Mouse (Mus musculus) stomach, embryonic 15.5 days (tissue): Measurements from ENCODE around the gene Sh3rf1. TPM values are rescaled to one million over a fixed set of nuclear protein-coding genes. Genes with fewer than 3 reads are reported as not detected.

ENCODE experiments used
- ATAC-seq: fragments of 200-750 bp; cut with Nextera tagmentation; 2 replicates; pipeline ENCODE4 v1.8.0; 2017; ENCODE audit warnings: low read depth, moderate number of reproducible peaks, moderate TSS enrichment; ENCODE audit not compliant: insufficient read depth, low FRiP score
- H3K27ac ChIP-seq: fragments of 300-500 bp; sonication (generic); 2 replicates; pipeline ENCODE4 v1.5.1; 2015; ENCODE audit warnings: mild to moderate bottlenecking, inconsistent platforms
- H3K27me3 ChIP-seq: fragments of 300-500 bp; sonication (generic); replicated peaks from 2 replicates; pipeline ENCODE4 v1.6.1; 2015; ENCODE audit warnings: inconsistent platforms
- H3K36me3 ChIP-seq: fragments of 300-500 bp; sonication (generic); 2 replicates; pipeline ENCODE4 v1.6.1; 2015; ENCODE audit warnings: inconsistent platforms
- H3K4me1 ChIP-seq: fragments of 300-500 bp; sonication (generic); 2 replicates; pipeline ENCODE4 v1.6.1; 2015; ENCODE audit warnings: inconsistent platforms
- H3K4me2 ChIP-seq: fragments of 300-500 bp; sonication (generic); 2 replicates; pipeline ENCODE4 v1.6.1; 2015; ENCODE audit warnings: mild to moderate bottlenecking, inconsistent platforms
- H3K4me3 ChIP-seq: fragments of 300-500 bp; sonication (generic); replicated peaks from 2 replicates; pipeline ENCODE4 v1.5.1; 2015; ENCODE audit warnings: inconsistent platforms
- H3K9ac ChIP-seq: fragments of 300-500 bp; sonication (generic); 2 replicates; pipeline ENCODE4 v1.6.1; 2015; ENCODE audit warnings: inconsistent platforms
- H3K9me3 ChIP-seq: fragments of 300-500 bp; sonication (generic); 2 replicates; pipeline ENCODE4 v1.6.1; 2016; ENCODE audit warnings: inconsistent platforms
- WGBS: fragments of 180-500 bp; shearing (Covaris S2); methylation state at CpG from one replicate; pipeline ENCODE4 v1.1.7; 2015; 5-methylcytosine and 5-hydroxymethylcytosine counted together
- polyA plus RNA-seq: library from polyadenylated mRNA; unstranded; fragments of >200 nt; fragmentation: Nextera tagmentation; extraction: Ambion mirVana; gene quantifications from 2 replicates; pipeline ENCODE4 v1.2.1, GENCODE M21; 2015

Gene Sh3rf1
- polyA plus RNA-seq, 1 experiment from 2014 or later, result 11.0 TPM

DNA sequence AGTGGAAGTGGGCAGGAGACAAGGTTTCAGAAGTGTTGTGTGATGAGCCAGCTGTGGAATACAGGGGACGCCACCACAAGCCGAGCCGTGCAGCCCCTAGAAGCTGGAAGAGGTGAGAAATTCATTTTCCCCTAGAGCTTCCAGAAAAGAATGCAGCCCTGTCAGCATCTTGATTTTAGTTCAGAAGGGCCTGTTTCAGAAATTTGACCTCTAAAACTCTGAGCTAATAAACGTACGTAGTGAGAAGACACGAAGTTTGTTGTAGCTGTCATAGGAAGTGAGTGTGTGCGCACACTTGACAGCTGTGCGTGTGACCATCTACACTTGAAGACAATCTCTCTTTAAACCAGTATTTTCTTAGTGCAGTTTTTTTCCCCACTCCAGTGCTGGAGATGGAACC is 44.0 kb downstream of the Sh3rf1 start:
- no peaks in the 10 kb centered on the region for H3K9me3 ChIP-seq
- H3K9ac ChIP-seq, result no peak overlapping the region
- H3K4me3 ChIP-seq, result no peak overlapping the region
- no peak for ATAC-seq
- H3K27me3 ChIP-seq, result no peaks in the 10 kb centered on the region
- no peaks in the 10 kb centered on the region for H3K36me3 ChIP-seq
- H3K27ac ChIP-seq, result no peak overlapping the region
- no peak overlapping the region for H3K4me2 ChIP-seq
- WGBS, result 64% methylated on average over 8 of the region's 8 CpGs
- H3K4me1 ChIP-seq, result peaks cover 10% of the 10 kb centered on the region

DNA sequence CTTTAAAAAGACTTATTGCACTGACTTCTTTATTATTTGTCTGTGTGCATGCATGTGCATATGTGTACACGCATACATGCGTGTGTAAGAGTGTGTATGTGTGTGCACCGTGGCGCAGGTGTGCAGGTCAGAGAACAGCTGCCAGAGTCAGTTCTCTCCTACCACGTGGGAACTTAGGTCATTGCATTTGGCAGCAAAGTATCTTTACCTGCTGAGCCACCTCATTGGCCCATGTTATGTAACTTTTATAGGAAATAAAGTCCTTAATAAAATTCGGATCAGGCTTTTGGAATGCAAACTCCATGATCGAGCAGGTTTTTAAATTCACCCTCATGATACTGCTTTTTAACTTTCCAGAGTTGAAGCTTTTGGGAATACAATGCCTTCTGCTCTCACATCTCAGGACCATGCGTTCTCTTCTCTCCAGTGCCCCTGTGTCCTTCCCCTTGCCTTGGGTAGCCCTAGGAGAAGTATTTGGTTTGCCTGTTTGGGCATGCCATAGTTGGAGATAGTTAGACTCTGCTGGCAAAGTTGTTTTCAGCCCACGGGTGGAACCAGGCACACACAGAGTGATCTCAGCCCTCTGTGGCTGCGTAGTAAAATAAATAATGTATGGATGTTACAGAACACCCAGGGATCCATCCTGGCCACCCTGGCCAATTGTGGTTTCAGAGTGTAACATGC is 44.7 kb downstream of the Sh3rf1 start:
- H3K4me1 ChIP-seq, result peaks cover 16% of the 10 kb centered on the region
- H3K9ac ChIP-seq, result no peak overlapping the region
- no peaks in the 10 kb centered on the region for H3K9me3 ChIP-seq
- H3K4me3 ChIP-seq, result no peak overlapping the region
- H3K36me3 ChIP-seq, result no peaks in the 10 kb centered on the region
- ATAC-seq, result no peak
- 81% methylated on average over 10 of the region's 10 CpGs for WGBS
- H3K27me3 ChIP-seq, result no peaks in the 10 kb centered on the region
- no peak overlapping the region for H3K27ac ChIP-seq
- no peak overlapping the region for H3K4me2 ChIP-seq

DNA sequence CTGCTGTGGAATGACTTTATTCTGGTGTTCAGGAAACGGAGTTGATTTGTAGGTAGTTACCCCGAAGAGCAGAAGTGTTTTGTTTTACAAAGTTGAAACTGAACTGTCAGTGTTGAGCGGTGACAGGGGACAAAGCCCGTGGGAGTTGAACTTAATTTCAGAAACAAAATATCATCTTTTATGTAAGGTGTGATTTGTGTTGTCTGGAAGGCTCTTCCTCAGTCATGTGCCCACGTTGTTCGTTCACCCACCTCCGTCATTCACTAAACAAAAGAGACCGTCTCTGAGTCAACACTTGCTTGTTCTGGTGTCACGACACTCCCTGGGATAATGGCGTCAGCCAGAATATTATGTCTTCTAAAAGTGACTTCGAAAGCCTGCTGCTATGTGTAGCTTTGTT is 46.3 kb downstream of the Sh3rf1 start:
- H3K9ac ChIP-seq, result no peak overlapping the region
- no peak for ATAC-seq
- WGBS, result 70% methylated on average over 11 of the region's 11 CpGs
- H3K4me3 ChIP-seq, result no peak overlapping the region
- H3K27ac ChIP-seq, result no peak overlapping the region
- H3K36me3 ChIP-seq, result no peaks in the 10 kb centered on the region
- no peaks in the 10 kb centered on the region for H3K27me3 ChIP-seq
- H3K4me2 ChIP-seq, result no peak overlapping the region
- H3K9me3 ChIP-seq, result no peaks in the 10 kb centered on the region
- peaks cover 30% of the 10 kb centered on the region for H3K4me1 ChIP-seq

DNA sequence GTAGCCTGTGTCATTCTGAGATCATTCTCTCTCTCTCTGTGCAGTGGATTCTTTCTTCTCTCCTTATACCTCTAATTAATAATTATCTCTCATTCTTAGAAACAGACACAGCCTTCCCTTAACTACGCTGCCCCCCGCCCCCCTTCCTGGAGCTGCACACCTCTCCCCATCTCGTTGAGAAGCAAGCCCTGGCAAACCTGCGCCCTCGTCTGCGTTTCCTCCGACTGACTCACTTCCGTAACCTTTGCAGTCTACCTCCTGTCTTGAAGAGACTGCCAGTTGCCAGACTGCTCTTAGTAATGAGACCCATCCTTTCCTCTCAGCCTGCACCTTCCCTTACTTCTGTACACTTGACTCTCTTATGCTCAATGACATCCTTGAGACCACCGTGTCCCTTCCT is 46.9 kb downstream of the Sh3rf1 start:
- WGBS, result 81% methylated on average over 9 of the region's 9 CpGs

DNA sequence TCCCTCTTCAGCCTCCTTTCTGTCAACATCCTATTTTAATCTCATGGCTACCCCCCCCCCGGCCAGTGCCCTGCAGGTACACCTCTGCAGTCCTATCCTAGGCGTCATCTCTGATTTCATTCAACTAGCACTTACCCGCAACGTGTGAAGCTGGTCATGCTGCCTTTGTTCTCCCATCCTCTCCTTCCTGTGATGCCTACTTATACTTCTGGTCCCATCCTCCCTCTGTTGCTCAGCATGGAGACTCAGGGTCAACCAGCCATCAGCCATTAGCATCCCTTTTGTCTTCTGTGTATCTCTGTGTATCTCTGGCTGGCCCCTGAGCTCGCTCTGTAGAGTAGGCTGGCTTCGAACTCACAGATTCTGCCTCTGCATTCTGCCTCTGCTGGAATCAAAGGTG is 47.3 kb downstream of the Sh3rf1 start:
- no peak for ATAC-seq
- WGBS, result 90% methylated on average over 2 of the region's 6 CpGs

More for the DNA sequence above, 46.9 kb downstream of the Sh3rf1 start:
- peaks cover 32% of the 10 kb centered on the region for H3K4me1 ChIP-seq
- no peaks in the 10 kb centered on the region for H3K36me3 ChIP-seq
- H3K27me3 ChIP-seq, result no peaks in the 10 kb centered on the region
- no peak overlapping the region for H3K9ac ChIP-seq
- H3K4me3 ChIP-seq, result no peak overlapping the region
- no peaks in the 10 kb centered on the region for H3K9me3 ChIP-seq
- no peak overlapping the region for H3K27ac ChIP-seq
- ATAC-seq, result no peak
- H3K4me2 ChIP-seq, result no peak overlapping the region

DNA sequence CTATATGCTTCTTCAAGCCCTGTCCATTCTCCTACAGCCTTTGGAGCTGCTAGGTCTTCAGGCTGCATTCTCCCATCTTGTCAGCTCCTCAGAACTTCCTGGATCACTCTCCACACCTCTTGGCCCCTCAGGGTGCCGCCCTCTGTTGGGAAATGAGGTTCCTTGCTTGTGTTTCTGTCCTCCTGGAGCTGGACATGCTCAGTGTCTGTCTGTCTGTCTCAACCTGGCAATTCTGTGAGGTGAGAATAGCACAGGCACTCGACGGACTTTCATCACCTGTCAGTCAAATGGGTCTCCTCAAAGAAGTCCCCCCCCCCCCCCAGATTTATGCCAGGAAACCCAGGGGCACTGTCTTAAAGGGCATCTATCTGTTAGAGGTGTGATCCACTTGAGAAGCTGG is 49.2 kb downstream of the Sh3rf1 start:
- 69% methylated on average over 3 of the region's 3 CpGs for WGBS
- no peaks in the 10 kb centered on the region for H3K36me3 ChIP-seq
- no peak overlapping the region for H3K9ac ChIP-seq
- peaks cover 43% of the 10 kb centered on the region for H3K4me1 ChIP-seq
- ATAC-seq, result no peak
- H3K4me3 ChIP-seq, result no peak overlapping the region
- H3K27ac ChIP-seq, result 0 out of 2 replicates have a peak overlapping the region, but pooled peaks have one; percentile 4
- H3K4me2 ChIP-seq, result no peak overlapping the region
- no peaks in the 10 kb centered on the region for H3K27me3 ChIP-seq
- H3K9me3 ChIP-seq, result no peaks in the 10 kb centered on the region

More for the DNA sequence above, 47.3 kb downstream of the Sh3rf1 start:
- no peak overlapping the region for H3K9ac ChIP-seq
- H3K4me3 ChIP-seq, result no peak overlapping the region
- peaks cover 31% of the 10 kb centered on the region for H3K4me1 ChIP-seq
- H3K27ac ChIP-seq, result no peak overlapping the region
- H3K27me3 ChIP-seq, result no peaks in the 10 kb centered on the region
- H3K4me2 ChIP-seq, result no peak overlapping the region
- no peaks in the 10 kb centered on the region for H3K36me3 ChIP-seq
- no peaks in the 10 kb centered on the region for H3K9me3 ChIP-seq

DNA sequence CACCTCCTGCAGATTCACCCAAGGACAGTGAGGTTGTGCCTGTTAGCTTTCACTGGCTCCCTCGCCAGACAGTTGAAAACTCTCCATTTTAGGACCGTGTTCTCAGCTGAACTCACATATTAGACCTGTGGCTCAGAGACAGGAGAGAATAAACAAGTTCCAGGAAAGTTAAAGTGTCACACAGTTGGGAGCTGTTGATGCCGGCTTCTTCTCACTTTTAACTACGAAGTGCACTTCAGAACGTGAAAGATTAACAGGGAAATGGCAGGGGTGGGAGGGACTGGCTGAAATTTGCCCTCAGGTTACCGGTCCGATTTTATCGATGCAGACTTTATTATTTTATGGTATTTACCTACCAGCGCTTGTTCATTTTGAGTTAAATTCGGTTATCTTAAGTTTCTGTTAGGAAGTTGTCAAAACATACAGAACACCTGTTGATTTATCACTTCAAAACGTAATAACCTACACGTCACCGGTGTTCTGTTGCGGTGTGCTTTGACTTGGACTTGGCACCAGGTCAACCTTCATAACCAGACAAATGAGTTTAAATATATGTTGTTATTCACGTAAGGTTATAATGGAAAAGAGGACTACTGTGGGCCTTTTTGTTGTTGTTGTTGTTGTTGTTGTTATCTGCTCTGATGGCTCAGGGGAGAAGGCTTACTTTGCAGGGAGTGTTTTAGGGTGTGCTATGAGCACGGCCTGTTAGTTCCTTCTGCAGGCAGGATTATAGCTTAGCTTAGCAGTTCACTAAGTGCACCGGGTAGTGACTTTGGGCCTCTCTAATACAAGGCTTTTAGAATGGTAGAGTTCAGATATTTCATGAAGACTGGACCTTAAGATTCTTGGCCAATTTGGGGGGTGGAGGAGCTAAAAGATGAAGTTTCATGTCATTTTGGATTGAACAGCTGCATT is 49.9 kb downstream of the Sh3rf1 start:
- no peaks in the 10 kb centered on the region for H3K9me3 ChIP-seq
- no peak overlapping the region for H3K9ac ChIP-seq
- no peak overlapping the region for H3K4me3 ChIP-seq
- H3K36me3 ChIP-seq, result no peaks in the 10 kb centered on the region
- WGBS, result 47% methylated on average over 17 of the region's 17 CpGs
- H3K4me1 ChIP-seq, result peaks cover 43% of the 10 kb centered on the region
- no peak overlapping the region for H3K4me2 ChIP-seq
- ATAC-seq, result no peak
- H3K27me3 ChIP-seq, result no peaks in the 10 kb centered on the region
- H3K27ac ChIP-seq, result 0 out of 2 replicates have a peak overlapping the region, but pooled peaks have one; percentile 4

DNA sequence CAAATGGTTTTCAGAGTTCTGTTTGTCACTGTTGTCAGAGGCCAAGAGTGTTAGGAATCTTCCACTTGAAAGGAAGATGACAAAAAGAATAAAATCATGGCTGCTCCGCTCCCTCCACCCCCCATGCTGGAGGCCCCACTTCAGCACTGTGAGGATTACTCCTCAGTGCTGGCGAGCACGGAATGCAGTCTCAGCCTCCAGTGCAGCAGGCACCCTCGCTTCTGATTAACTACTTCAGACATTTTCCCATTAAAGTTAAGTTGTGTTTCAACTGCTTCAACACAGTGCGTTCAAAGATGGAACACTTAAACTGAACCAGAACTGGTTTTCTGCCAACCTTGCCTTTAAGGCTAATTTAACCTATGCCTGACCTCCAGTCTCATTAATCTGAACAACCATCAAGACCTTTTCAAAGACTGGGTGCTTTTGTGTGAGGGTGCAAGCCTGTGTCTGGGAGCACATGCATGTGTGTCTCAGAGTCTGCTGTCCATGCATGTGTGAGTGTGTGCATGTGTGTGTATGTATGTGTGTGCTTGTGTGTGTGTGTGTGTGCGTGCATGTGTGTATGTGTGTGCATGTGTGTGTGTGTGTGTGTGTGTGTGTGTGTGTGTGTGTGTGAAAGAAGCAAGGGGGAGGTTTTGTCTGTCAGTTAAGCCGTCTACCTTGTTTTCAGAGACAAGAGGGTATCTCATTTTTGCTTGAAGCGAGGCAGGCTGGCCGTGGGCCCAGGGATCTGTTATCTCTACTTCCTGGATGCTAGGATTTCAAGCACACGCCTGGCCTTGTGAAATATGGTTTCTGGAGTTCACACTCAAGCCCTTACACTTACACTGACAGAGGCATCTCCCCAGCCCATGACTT is 51.2 kb downstream of the Sh3rf1 start:
- 40% methylated on average over 10 of the region's 10 CpGs for WGBS
- no peak for ATAC-seq
- H3K27ac ChIP-seq, result no peak overlapping the region
- no peaks in the 10 kb centered on the region for H3K36me3 ChIP-seq
- no peak overlapping the region for H3K4me2 ChIP-seq
- no peak overlapping the region for H3K4me3 ChIP-seq
- H3K9me3 ChIP-seq, result no peaks in the 10 kb centered on the region
- H3K27me3 ChIP-seq, result no peaks in the 10 kb centered on the region
- no peak overlapping the region for H3K9ac ChIP-seq
- H3K4me1 ChIP-seq, result peaks cover 43% of the 10 kb centered on the region

DNA sequence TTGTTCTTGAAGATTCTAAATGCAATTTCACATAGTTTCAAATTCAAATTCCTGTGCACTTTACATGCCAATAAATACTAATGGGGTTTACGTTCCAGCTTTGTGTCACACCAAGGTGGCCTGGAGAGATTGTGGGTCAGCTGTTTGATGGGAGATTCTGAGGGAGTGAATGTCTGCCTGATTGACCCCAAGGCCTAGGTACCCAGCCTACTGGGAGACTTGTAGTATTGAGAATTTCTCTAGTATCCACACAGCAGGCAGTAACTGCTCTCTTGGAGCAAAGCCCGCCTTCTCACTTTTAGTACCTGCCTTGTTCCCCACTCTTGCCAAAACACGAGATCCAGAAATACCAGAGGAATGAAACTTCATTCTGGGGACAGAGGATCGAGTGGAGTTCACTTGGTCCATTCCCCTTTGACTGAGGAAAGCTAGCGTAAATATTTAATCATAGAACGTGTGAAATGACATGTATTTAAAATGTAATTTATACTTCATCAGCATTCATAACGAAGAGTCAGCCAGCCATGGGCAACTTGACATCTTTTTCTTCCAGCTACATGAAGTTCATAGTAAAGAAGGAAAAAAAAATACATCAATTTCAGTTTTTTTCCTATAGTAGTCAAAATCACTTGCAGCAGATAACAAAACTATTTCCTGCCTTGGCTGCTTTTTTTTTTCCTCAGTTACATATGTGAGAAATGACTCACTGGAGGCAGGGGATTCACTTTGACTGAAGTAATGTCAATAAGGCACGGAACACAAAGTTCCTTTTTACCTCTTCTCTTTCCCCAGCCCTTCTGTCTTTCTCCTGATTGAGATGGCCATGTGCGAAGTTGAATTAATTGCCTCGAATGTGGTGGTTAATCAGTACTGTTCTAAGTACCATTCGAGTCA is 52.0 kb downstream of the Sh3rf1 start:
- Histone ChIP-seq H3K9ac (no peak overlapping the region), H3K4me2 (no peak overlapping the region), H3K4me1 (peaks cover 43% of the 10 kb centered on the region), H3K36me3 (no peaks in the 10 kb centered on the region), H3K4me3 (no peak overlapping the region), H3K27ac (0 out of 2 replicates have a peak overlapping the region, but pooled peaks have one; percentile 9), H3K9me3 (no peaks in the 10 kb centered on the region), H3K27me3 (no peaks in the 10 kb centered on the region)
- WGBS, result 48% methylated on average over 11 of the region's 11 CpGs
- no peak for ATAC-seq

DNA sequence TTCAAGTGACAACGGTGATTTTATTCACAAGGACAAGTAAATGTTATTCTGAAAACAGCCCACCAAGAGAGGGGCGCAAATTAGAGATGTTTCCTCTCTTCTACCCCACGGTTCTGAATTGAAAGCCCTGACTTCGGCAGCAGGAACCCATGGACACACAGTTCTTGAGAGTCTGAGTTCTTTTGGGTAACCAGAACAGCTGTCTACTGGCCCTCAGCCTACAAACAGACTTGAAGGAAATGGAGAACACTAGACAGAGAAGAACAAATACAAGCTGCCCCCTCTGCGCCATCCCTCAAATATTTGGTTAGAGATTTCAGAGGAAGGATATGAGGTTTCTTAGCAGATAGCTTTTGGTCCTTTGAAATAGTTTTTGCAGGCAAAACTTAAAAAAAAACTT is 52.7 kb downstream of the Sh3rf1 start:
- WGBS, result 59% methylated on average over 5 of the region's 5 CpGs
- ATAC-seq, result no peak
- no peak overlapping the region for H3K9ac ChIP-seq
- no peaks in the 10 kb centered on the region for H3K36me3 ChIP-seq
- peaks cover 43% of the 10 kb centered on the region for H3K4me1 ChIP-seq
- no peaks in the 10 kb centered on the region for H3K9me3 ChIP-seq
- H3K27me3 ChIP-seq, result no peaks in the 10 kb centered on the region
- H3K4me3 ChIP-seq, result no peak overlapping the region
- H3K27ac ChIP-seq, result 0 out of 2 replicates have a peak overlapping the region, but pooled peaks have one; percentile 9
- H3K4me2 ChIP-seq, result no peak overlapping the region

DNA sequence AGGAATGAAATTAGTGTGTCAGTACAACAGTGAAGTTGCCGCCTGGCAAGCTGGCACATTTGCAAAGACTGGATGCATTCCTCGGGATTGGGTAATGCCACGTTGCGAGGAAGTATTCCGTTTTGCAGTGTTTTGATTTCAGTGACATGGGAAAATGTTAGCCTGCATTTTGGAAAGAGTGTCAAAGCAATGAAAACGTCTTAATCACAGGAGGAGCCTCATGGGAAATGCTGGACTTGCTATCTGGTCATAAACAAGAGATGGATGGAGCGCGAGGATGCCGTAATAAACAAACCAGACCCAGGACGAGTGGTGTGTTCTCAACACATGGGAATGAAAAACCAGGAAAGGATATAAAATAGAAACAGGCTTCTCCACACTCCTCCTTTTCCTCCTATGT is 55.4 kb downstream of the Sh3rf1 start:
- H3K4me3 ChIP-seq, result no peak overlapping the region
- peaks cover 46% of the 10 kb centered on the region for H3K4me1 ChIP-seq

More for the DNA sequence above, 55.4 kb downstream of the Sh3rf1 start:
- Histone ChIP-seq H3K27ac (no peak overlapping the region), H3K9ac (no peak overlapping the region), H3K9me3 (no peaks in the 10 kb centered on the region), H3K27me3 (no peaks in the 10 kb centered on the region), H3K4me2 (no peak overlapping the region), H3K36me3 (no peaks in the 10 kb centered on the region)
- 76% methylated on average over 10 of the region's 10 CpGs for WGBS
- no peak for ATAC-seq
